Mouse (Mus musculus): ENCODE measurements around the gene Fcnb.

Gene Fcnb

DNA sequence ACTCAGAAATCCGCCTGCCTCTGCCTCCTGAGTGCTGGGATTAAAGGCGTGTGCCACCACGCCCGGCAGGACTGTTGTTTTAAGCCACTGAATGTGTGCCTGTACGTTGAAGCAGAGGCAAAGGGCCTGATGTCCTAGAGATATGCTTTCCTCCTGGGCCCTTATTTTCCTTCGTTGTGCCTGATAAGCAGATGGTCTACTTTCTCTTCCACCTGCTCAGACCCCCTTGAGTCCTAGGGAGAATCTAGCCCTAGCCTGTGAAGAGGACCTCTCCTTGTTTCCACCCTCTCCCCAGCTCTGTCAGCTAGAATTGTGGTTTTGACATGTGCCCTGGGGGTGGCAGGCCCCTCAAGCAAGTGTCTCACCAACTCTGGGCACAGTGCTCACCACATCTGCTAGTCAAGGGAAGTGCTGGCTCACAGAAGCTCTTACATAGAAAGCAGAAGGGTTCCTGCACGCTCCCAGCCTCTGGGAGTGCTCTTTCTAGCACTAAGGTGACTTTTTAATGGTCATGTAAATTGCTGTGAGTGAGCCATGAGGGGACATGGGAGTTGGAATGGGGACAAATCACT is 9.0 kb downstream of the Fcnb start:
- DNase-seq (ENCODE audit: low spot score): no peak

DNA sequence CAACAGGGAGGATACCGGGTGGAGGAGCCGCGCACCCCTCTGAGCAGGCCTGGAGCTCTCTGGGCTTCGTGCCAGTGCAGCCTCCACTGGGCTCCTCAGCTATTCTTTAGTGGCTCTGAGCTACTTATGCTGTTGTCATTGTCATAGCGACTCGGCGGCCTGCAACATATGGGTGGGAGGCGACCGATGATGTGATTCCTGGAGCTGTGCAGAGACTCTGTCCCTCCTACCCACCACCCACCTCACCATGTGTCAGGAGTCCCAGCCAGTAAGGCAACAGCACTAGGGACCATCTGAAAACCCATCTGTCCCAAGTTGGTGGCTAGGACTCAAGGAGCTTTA is 16.2 kb downstream of the Fcnb start:
- DNase-seq (ENCODE audit: low spot score): peak; percentile 92

DNA sequence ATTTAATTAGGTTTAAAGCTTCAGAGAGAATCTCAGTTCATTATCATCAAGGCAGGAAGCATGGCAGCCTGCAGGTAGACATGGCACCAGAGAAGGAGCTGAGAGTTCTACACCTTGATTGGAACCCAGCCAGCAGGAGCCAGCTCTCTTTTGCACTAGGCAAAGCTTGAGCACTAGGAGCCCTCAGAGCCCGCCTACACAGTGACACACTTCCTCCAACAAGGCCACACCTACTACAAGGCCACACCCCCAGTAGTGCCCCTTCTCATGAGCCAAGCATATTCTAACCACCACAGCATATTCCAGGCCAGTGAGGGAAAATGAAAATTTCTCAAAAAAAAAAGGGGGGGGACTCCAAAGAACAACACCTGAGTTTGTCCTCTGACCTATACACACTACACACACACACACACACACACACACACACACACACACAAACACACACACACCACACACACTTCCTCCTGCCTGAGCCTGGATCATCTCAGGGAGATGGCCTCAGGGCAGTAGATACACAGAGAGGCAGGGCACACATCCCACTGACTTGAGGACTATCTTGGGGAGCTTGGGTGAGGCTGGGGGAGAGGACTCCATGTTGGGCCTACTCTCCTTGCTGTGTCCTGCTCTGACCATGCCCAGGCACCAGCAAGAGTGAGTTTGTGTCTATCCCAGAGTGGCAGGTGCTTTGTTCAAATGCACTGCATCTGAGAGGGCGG is 16.7 kb downstream of the Fcnb start:
- DNase-seq (ENCODE audit: low spot score): peak; percentile 13

DNA sequence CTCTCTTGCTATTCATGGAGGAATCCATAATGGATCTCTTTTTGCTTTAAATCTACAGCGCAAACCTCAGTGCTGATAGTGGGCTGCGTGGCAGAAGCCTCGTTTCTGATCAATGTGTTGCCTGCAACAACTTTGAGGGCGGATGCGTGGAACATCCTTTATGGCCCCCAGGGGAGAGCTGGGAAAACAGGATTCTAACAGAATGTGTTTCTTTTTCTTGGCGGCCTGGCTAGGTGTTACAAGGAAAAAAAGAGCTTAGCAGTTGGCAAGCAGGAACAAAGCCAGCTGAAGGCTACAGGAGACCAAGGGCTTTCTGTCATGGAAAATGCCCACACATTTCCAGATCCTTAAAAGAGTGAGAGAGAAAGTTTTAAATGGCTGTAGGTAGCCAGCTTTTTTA is 17.5 kb downstream of the Fcnb start:
- DNase-seq (ENCODE audit: low spot score): peak; percentile 62

DNA sequence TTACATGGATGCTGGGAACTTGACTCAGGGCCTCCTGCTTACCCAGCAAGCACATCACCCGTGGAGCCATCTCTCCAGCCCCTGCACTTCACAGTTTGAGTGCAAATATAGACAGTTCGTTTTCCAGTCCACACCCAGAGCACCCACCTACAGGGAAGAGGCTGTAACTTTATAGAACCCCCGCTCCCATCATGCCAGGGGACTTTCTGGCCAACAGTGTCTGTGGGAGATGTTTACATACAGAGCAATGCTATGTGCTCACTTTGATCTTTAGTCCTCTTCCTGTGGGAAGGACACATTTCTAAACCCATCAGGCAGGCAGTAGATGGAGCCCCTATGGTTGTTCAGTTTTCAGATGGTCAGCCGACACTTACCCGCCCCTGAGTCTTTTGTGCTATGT is 18.0 kb downstream of the Fcnb start:
- DNase-seq (ENCODE audit: low spot score): no peak

DNA sequence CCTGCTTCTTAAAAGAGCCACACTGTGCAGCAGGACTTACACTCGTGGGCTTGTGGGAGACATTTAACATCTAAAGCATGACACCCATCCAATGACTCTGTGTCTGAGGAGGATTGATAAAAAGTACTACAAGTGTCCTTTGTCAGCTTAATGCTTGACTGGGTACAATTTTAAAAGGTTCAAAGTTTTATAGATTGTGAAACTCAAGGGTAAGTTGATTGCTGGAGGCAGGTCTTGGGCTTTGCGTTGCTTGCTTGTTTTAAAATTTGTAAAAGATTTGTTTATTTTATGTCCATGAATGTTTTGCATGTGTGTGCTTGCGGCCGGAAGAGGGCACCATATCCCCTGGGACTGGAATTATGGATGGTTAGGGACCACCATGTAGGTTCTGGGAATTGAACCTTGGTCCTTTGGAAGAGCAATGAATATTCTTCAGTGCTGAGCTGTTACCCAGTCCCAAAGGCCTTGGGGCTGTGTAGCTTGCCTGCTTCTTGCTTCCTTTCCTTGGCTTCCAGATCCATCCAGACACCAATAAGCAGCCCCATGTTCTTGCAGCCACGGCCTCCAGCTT is 19.5 kb downstream of the Fcnb start:
- no peak for DNase-seq (ENCODE audit: low spot score)

DNA sequence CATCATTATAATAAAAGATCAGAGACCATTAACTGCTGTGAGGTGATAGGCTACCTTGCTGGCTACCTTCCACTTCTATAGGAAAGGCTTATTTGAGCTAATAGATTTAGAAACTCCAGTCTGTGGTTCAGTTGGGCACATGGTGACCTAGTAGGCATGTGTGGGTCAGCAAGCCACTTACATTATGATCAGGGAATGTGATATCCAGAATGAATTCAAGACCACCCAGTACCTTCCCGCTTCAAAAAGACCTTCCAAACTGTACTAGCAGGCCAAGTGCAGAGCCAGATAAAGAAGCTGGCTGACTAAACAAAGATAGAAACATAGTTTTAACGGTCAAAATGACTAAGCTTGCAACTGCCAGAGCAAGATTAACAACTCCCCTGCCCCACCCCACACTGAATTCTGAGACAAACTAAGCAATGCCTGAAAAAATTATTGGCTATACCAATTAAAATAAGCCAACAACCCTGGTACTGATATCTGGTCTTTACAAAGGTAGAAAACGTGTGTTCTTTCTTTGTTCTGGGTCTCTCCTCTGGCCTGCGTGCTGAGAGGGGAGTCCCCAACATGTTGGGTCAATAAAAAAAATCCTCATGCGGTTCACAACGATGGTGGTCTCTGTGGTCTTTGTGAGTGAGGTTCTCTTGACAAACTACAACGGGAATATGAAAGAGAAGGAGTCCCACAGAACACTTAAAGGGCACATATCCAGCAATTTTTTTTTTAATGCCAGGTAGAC is 20.2 kb downstream of the Fcnb start:
- no peak for DNase-seq (ENCODE audit: low spot score)

DNA sequence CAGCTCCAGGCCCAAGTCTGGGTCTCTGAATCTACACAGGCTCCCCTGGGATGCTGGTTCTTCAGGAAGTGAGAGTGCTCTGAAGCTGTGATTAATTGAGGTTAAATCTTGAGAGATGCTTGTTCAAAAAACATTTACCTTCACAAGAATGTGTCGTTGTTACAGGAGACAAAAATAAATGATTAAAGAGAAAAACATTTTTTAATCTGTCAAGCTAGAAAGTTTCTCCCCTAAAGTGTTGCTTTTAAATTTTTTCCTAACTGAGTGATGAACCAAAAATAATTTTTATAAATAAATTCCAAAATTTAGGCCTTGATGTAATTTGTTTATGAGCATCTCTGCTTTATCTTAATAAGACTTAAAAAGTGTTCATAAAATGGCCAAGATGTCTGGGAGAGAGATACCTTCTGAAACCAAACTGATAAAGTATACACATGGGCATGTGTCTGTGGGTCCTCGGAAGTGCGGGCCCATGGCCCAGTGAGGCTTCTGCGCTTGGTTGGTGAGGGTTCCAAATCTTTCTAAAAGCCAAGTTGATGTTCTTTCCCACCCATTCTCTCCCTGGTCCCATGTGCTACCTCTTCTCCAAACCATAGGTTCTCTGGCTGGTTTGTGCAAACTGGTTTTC is 20.9 kb downstream of the Fcnb start:
- DNase-seq (ENCODE audit: low spot score): no peak

DNA sequence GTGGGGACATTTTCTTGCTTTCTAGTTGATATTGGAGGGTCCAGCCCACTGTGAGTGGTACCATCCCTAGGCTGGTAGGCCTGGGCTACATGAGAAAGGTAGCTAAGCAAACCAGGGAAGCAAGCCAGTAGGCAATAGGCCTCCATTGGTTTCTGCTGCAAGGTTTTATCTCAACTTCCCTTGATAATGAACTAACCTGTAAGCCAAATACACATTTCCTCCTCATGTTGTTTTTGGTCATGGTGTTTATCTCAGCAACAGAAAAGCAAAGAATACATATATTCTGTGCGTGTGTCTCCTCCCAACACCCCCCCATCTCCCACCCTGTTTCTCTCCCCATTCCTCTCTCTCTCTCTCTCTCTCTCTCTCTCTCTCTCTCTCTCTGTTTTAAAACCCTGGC is 24.8 kb downstream of the Fcnb start:
- no peak for DNase-seq (ENCODE audit: low spot score)

DNA sequence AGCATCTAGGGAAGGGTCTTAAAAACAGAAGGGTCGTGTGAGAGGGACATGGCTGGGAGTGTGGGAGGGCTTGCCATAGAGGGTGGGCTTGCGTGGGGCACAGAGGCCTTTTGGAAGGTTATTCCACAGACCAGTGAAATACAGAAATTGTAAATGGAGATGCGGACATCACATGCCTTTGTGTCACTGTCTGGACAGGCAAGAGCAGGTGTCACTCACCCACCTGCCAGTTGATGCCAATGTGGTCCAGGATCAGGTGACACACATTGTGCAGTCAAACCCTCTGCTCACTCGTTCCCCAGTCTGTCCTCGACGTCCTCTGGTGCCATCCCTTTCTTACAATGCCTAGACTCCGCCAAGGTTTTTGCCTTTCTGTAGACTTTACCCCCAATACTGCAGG is 37.6 kb downstream of the Fcnb start:
- DNase-seq (ENCODE audit: low spot score): no peak

DNA sequence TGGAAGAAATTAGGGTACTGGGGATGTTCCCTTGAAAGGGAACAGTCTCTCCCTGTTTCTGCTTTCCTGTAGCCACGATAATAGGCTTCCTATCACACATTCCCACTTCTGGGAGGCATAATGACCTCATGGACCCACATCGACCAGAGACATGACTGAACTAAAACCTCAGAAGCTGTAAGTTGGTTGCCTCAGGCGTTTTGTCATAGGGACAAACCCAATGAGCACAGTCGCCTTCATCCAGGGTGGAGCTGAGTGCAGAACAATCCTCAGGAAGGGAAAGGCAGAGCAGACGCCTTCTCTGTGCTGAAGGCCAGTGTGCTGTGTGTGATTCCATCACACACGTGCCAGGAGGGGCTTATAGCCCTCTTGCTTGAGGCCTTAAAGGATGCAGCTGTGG is 38.4 kb downstream of the Fcnb start:
- no peak for DNase-seq (ENCODE audit: low spot score)

DNA sequence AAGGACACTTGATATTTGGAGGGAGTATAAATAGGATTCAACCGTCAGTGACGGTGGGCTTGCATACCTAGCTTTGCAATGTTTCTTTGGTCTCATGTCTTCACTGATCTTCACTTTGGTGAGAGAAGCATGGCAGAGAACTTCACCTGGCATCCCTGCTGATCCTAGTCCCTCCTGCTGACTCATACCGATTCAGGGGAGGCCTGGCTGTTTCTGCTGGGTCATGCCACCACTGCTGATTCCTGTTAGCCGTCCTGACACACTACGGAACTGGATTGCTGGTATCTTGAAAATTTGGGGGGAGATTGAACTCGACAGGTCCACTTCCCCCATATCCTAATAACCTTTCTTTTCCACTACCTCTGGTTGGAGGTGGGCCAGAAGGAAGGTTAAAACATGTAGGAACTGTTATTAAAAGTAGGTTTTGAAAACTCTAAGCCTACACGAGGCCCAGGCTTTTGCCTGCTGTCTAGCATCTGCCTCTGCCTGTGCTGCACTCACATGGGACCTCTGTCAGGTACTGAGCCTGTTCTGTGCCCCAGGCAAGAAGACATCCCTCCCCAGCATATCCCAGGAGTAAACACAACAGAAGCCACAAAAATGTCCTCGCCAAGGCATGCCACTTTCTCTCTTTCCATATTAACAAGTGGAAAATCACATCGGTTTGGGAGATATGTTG is 39.6 kb downstream of the Fcnb start:
- DNase-seq (ENCODE audit: low spot score): no peak

DNA sequence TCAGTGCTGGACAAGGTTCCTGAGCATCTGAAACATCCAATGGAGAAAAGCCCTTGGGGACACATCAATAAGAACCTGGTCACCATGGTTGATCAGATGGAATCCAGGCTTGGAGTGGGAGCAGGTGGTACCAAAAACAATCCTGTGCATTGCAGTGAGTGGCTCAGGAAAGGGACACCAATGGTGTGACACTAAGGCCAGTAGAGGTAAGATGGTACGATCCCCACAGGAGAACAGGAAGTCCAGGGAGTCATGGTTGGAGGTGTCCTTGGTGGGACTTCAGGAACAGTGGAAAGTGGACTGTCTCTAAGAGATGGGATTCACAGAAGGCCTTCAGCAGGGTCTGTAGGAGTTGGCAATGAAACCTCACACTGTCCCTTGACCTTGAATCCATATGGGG is 44.2 kb downstream of the Fcnb start:
- DNase-seq (ENCODE audit: low spot score): no peak

DNA sequence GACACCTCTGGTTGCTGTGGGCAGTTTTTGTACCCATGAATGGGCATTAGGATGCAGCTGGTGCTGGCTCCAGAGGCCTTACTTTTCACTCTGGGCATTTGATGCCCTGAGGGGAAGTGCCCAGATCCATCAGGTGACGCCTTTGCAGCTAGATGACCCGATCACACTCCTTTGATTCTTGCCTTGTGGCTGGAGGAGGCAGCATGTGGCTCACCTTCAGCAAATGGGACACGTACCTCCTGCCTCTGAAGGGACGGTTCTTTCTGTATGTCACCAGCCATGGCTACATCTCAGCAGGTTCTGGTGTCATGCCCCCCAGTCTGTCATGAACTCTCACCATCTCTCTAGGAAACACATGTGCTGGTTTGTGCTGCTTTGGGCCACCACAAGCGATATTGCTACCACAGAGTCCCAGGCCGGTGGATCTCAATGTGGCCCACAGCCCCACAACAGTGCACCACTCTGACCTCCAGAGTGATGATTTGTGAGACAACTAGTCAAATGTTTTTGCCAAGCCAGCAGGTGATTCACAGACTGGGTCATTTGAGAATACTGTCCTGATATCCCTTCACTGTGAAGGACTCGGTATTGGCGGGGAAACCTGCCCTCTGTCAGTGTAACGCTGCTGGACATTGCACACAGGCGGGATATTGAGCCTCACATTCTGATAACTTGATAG is 44.9 kb downstream of the Fcnb start:
- DNase-seq (ENCODE audit: low spot score): no peak

DNA sequence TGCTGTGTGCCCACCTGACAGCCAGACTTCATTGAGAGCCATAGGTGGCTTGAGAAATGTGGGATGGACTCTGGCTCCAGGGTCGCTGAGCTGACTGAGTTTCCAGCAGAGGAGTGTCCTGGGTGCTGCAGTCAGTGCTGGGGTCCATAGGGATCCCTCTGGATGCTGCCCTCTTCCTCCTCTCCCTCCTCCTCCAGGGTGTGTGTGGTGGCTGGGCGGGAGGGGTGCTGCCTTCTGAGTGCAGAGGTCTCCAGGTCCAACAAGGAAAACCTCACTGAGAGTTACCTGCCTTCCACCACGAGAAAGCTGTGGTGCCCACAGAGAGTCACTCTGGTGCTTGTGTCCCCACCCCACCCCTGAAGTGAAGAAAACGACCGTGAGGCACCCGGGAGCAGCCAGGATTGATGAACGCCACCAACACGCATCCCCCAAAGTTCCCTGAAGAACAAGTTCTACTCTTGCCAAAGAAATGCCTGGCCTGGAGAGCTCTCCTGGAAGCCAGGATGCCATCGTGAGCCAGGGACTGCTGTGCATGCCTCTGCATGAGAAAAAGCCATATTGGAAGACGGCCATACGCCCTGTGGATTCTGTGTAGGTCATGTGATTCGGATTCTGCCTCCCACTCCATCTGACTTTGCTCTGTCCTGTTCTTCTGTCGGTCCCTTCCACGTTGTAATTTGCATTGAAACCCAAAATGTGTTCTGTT is 46.1 kb downstream of the Fcnb start:
- peak; percentile 53 for DNase-seq (ENCODE audit: low spot score)

DNA sequence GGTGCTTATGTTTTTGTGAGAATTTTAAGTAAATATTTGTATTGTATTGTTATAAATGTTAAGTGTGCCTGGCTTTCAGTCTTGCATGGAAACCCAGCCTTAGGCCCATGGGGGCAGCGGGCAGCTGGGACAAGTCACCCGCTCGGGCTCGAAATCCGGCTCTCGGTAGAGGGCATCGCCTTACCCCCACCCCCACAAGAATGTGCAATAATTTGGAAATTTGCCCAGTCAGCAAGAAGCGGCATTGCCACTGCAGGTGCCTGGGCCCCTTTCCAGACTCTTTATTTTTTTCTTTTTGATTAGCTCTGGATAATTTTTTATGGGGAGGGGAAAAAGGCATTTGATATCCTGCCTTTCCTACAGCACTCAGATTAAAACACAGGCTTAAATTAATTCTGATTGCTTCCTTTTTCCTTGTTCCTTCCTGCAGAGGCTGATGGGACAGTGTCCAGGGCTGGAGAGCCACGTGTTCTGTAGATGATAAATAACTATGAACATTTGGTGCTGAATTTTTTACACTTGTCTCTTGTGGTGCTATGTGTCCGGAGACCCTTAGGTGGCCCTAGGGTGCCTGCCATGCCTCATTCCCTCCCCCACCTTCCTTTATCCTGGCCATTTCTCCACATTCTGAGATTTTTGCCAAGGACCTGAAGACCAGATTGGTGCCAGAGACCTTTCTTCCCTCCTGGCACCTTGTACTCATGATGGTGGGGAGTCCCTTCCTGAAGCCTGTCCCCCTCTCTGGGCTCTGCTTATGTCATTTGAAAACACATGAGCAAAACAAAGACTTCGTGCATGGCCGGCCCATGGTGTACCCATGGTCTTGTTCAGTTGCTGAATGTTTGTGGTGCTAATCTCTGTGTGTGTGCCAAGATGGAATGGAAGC is 46.9 kb downstream of the Fcnb start:
- DNase-seq (ENCODE audit: low spot score): no peak

DNA sequence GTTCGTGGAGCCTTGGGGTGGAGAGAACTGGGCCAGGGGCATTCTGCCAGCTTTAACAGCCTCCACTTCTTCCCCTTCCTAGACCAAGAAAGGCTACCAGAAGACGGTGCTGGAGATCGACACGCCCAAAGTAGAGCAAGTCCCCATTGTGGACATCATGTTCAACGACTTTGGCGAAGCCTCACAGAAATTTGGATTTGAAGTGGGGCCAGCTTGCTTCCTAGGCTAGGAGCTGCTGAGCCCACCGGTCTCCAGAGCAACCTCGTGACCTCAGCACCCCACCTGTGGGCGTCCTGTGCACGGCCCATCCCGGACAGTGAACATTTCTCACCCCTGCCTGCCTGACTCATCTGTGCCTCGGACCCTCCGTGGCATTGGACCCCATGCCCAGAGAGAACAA is 47.9 kb downstream of the Fcnb start:
- DNase-seq (ENCODE audit: low spot score): no peak

DNA sequence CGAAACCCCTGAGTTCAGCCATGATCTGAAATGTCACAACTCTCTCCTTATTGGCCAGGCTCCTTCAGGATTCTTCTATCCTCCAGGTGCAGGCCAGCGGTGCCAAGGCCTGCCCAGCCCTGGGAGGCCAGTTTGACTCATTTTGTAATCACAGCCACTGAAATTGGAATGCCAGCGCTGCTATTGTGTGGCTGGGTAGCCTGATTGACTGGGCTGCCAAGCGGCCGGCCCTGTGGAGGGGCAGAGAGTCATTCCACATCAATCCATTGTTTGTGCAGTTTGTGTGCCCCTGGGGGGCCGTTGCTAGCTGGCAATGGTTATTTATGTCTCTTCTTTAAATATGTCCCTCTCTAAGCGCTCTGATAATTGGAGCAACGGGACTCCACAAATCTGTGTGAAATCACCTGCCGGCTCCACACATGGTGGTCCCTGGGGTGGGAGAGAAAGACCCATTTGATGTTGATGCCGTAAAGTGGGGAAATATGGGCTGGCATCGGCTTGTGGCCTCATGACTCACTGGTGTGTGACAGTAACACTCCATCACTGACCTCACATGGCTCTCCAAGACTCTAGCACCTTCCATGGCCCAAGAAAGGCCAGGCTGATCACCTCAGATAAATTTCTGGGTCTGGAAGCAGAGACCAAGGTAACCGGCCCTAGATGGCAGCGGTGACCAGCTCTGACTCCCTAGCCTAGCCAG is 50.5 kb downstream of the Fcnb start:
- no peak for DNase-seq (ENCODE audit: low spot score)

DNA sequence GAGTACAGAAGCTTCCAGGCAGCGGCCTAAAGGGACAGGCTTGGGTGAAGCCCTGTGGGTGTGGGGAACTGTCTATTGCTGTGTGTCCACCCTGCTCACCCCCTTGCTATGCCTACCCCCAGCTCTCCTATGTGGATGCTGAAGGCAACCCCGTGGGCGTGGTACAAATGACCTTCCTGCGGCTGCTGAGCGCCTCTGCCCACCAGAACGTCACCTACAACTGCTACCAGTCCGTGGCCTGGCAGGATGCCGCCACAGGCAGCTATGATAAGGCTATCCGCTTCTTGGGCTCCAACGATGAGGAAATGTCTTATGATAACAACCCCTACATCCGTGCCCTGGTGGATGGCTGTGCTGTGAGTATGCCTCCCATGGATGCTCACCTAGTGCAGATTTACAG is 52.2 kb downstream of the Fcnb start:
- DNase-seq (ENCODE audit: low spot score): no peak

Measured in layer of hippocampus, adult 11-12 months (tissue).